15 mouse cellular contexts compared by ENCODE assay signal in genomic region chr7:139422827-139423226, GRCm38 (mm10). TPM values are rescaled to one million over a fixed set of nuclear protein-coding genes. Genes with fewer than 3 reads are reported as not detected.
DNase-seq lines count a peak whose midpoint lies in the region.
"Had no signal": no experiment of that assay in that cellular context is flagged by ENCODE, and none has a peak within 500 bp of the region (broad histone marks: within the 10 kb centered on the region; RNA-seq: fewer than 3 reads in every experiment).

No protein-coding gene starts in this region.

- peak; percentile 48 to 53 for DNase-seq in frontal cortex, postnatal 36 days (ENCODE audit: low spot score in 2 of 2)
- no peak for DNase-seq in frontal cortex, postnatal 25 days (ENCODE audit: low spot score in 2 of 2)
- peak; percentile 67 for DNase-seq in right cerebral cortex, adult 18-20 months
- no peak for DNase-seq in right cerebral cortex, postnatal 4 days
- peak; percentile 81 for DNase-seq in brain, adult 2 months (ENCODE audit: low read depth, low spot score)
- DNase-seq in right cerebral cortex, postnatal 25 days, result peak; percentile 34
- no peak for DNase-seq in gastrocnemius, postnatal 4 days (ENCODE audit: low spot score in 2 of 2)
- no peak for DNase-seq in Muller cell, postnatal 12 days (ENCODE audit: inconsistent ontology term)
- DNase-seq: adrenal gland, adult 8-10 months; adrenal gland, postnatal 25 days; cerebellum, adult 9-10 months; cerebellum, postnatal 14 days; gastrocnemius, postnatal 10 days; gastrocnemius, postnatal 36 days; heart, adult 11 months had no signal

RNA-seq across cellular contexts. Expression of gene Inpp5a, which starts 33.9 kb away (rescaled TPM):
- total RNA-seq in gastrocnemius, postnatal 4 days (2021), result 100 to 1,000 TPM; 104 TPM

Comparison
In these comparisons a context has a peak if more than half of its experiments do, and no peak if none do; other contexts are left out.
1. DNase-seq: peak in frontal cortex, postnatal 36 days (2 of 2), right cerebral cortex, adult 18-20 months (single experiment), brain, adult 2 months (single experiment) and right cerebral cortex, postnatal 25 days (single experiment); none in frontal cortex, postnatal 25 days (0 of 2), right cerebral cortex, postnatal 4 days (single experiment), gastrocnemius, postnatal 4 days (0 of 2) and Muller cell, postnatal 12 days (single experiment).